Mouse (Mus musculus): ENCODE measurements around the gene Hsd17b7. TPM values are rescaled to one million over a fixed set of nuclear protein-coding genes. Genes with fewer than 3 reads are reported as not detected.
"Not testable (repeated sequence)": the region's sequence is repeated elsewhere in the genome, so short reads cannot be mapped to it uniquely, and the experiment has no call there.

Hsd17b7 gene
- polyA plus RNA-seq, 1 experiment: 9.6 TPM

DNA sequence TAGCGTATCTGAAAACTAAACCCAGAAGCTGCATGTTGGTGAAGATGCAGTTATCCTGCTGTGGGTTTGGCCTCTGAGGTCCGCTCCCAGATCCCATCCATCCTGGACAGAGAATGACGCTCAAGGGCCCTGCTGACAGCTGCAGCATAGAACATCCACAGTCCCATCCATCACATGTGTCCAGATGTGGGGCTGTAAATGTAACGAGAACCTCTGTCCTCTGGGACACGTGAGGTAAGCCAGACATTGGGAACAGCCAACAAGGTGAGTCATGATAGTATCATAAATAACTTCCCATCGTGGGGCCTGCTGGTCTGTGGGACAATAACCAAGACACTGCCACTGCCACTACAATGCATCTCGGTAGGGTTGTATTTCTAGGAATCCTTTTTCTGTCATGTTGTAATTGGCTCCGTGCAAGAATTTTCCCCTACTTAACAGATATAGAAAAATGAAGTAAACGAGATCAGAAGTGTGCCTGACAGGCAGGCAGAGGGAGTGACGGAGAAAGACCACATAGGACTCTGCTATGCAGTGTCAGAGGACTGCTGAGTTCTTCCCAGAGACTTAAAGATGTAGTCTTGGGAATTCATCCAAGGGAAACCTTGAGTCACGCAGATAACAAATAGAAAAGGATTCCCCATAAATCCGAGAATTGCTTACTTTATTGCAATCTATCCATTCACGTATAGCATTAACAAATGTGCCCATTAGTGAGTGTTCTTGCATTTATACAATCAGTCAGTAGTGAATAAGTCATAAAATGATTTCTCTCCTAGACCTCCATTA lies 39.6 kb upstream of the Hsd17b7 start:
- Histone ChIP-seq H3K79me3 (ENCODE audit: low read depth) (peaks cover 4% of the 10 kb centered on the region), H3K4me3 (ENCODE audit: insufficient read depth, poor library complexity, severe bottlenecking) (no peak overlapping the region), H3K79me2 (ENCODE audit: control insufficient read depth, insufficient read depth) (peaks cover 15% of the 10 kb centered on the region), H3K27me3 (ENCODE audit: control insufficient read depth, insufficient read depth, insufficient read length) (no peaks in the 10 kb centered on the region), H3ac (ENCODE audit: control insufficient read depth, insufficient read length, low read depth) (no peak overlapping the region), H3K36me3 (ENCODE audit: control insufficient read depth, insufficient read depth) (peaks cover 17% of the 10 kb centered on the region)
- TF ChIP-seq MYOD1 (IDR thresholded peaks at IDR 0.05; ENCODE audit: control insufficient read depth, insufficient read length, low read depth) (peak; percentile 73), USF1 (IDR thresholded peaks at IDR 0.05; ENCODE audit: low read depth) (no peak), CTCF (IDR thresholded peaks at IDR 0.05; ENCODE audit: control insufficient read depth, insufficient read depth, insufficient read length) (no peak), MAX (IDR thresholded peaks at IDR 0.05) (no peak), MYOG (IDR thresholded peaks at IDR 0.05; ENCODE audit: control insufficient read depth, extremely low read depth, insufficient read length) (no peak), CEBPB (IDR thresholded peaks at IDR 0.05; ENCODE audit: low read depth) (no peak), FOSL1 (IDR thresholded peaks at IDR 0.05; ENCODE audit: insufficient read depth, low read length, poor library complexity, severe bottlenecking) (peak; percentile 39)

DNA sequence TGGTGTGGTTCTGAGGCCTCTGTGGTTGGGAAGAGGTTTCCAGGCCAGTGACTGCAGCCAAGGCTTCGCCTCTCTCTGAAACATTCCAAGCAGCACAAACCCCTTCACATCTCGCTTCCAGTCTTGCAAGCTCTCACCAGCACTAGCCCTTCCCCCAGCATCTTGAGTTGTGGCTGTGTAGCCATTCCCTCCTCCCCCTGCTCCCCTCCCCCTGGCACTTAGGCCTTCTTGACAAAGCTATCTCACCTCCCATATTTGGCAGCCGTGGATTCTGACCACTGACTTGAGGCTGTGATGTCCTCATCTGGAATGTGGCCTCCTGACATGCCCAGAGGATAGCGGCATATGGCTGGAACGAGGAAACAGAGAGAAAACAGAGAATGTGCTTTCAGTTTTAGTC lies 37.5 kb upstream of the Hsd17b7 start:
- peaks cover 2% of the 10 kb centered on the region for H3K79me3 ChIP-seq (ENCODE audit: low read depth)
- H3K36me3 ChIP-seq (ENCODE audit: control insufficient read depth, insufficient read depth): peaks cover 27% of the 10 kb centered on the region
- H3ac ChIP-seq (ENCODE audit: control insufficient read depth, insufficient read length, low read depth): no peak overlapping the region
- TF ChIP-seq CEBPB (IDR thresholded peaks at IDR 0.05; ENCODE audit: low read depth) (no peak), USF1 (IDR thresholded peaks at IDR 0.05; ENCODE audit: low read depth) (no peak), MYOG (IDR thresholded peaks at IDR 0.05; ENCODE audit: control insufficient read depth, extremely low read depth, insufficient read length) (no peak), MYOD1 (IDR thresholded peaks at IDR 0.05; ENCODE audit: control insufficient read depth, insufficient read length, low read depth) (no peak), FOSL1 (IDR thresholded peaks at IDR 0.05; ENCODE audit: insufficient read depth, low read length, poor library complexity, severe bottlenecking) (no peak), CTCF (IDR thresholded peaks at IDR 0.05; ENCODE audit: control insufficient read depth, insufficient read depth, insufficient read length) (no peak), MAX (IDR thresholded peaks at IDR 0.05) (no peak)
- peaks cover 15% of the 10 kb centered on the region for H3K79me2 ChIP-seq (ENCODE audit: control insufficient read depth, insufficient read depth)
- H3K27me3 ChIP-seq (ENCODE audit: control insufficient read depth, insufficient read depth, insufficient read length): no peaks in the 10 kb centered on the region
- no peak overlapping the region for H3K4me3 ChIP-seq (ENCODE audit: insufficient read depth, poor library complexity, severe bottlenecking)

DNA sequence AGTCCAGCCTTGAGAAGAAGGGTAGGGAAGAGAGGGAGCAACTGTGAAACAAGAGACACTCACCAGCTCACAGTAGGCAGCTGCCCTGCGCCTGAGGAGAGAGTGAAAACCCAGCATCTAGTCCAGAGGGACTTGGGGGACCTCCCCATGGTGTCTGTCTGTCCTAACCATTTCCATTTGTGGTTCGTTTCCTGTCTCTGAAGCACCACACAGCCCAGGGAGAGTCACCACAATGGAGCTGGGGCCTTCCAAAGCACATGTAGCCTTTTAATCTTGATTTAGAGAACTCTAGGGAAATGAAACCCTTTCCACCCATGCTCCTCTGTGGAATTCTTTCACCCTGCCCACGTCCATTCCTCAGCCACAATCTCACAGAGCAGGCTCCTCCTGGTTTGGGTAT lies 36.3 kb upstream of the Hsd17b7 start:
- Histone ChIP-seq H3K79me2 (ENCODE audit: control insufficient read depth, insufficient read depth) (peaks cover 15% of the 10 kb centered on the region), H3ac (ENCODE audit: control insufficient read depth, insufficient read length, low read depth) (no peak overlapping the region), H3K36me3 (ENCODE audit: control insufficient read depth, insufficient read depth) (peaks cover 33% of the 10 kb centered on the region), H3K27me3 (ENCODE audit: control insufficient read depth, insufficient read depth, insufficient read length) (no peaks in the 10 kb centered on the region), H3K79me3 (ENCODE audit: low read depth) (peaks cover 2% of the 10 kb centered on the region), H3K4me3 (ENCODE audit: insufficient read depth, poor library complexity, severe bottlenecking) (no peak overlapping the region)
- TF ChIP-seq MAX (IDR thresholded peaks at IDR 0.05) (no peak), CTCF (IDR thresholded peaks at IDR 0.05; ENCODE audit: control insufficient read depth, insufficient read depth, insufficient read length) (no peak), MYOG (IDR thresholded peaks at IDR 0.05; ENCODE audit: control insufficient read depth, extremely low read depth, insufficient read length) (no peak), FOSL1 (IDR thresholded peaks at IDR 0.05; ENCODE audit: insufficient read depth, low read length, poor library complexity, severe bottlenecking) (no peak), CEBPB (IDR thresholded peaks at IDR 0.05; ENCODE audit: low read depth) (no peak), MYOD1 (IDR thresholded peaks at IDR 0.05; ENCODE audit: control insufficient read depth, insufficient read length, low read depth) (no peak), USF1 (IDR thresholded peaks at IDR 0.05; ENCODE audit: low read depth) (no peak)

DNA sequence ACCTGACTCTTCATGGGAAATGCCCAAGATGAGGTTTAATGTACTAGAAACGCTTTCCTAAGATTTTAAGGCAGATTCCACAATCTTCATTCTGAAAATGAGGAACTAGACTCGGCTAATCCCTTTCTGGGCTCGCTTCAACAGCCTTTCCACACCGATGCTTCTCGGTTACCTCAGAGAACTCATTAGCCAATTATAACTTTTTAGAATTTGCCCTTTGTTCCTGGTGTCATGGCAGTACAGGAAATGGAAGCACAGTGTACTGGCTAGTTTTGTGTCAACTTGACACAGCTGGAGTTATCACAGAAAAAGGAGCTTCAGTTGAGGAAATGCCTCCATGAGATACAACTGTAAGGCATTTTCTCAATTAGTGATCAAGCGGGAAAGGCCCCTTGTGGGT lies 24.9 kb upstream of the Hsd17b7 start:
- H3K36me3 ChIP-seq (ENCODE audit: control insufficient read depth, insufficient read depth): peaks cover 69% of the 10 kb centered on the region
- not testable (repeated sequence) for H3K79me3 ChIP-seq (ENCODE audit: low read depth); H3K27me3 ChIP-seq (ENCODE audit: control insufficient read depth, insufficient read depth, insufficient read length); H3K79me2 ChIP-seq (ENCODE audit: control insufficient read depth, insufficient read depth); H3ac ChIP-seq (ENCODE audit: control insufficient read depth, insufficient read length, low read depth); H3K4me3 ChIP-seq (ENCODE audit: insufficient read depth, poor library complexity, severe bottlenecking)

DNA sequence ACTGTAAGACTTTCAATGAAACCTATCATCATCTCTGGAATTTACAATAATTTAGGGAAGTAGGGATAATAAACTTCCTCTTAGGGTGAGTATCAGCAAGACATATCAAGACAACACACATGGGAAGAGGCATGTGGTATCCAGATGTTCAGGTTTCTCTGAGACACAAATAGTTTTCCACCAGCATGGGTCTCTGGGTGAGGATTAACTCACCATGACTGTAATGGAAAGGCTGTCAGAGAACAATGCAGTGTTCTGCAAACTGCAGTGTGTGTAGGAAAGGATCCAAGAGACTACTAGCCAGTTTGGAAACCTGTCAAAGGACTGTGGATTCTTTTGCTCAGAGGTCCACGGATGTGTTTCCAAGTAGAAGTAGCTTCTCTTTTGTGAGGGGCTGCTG lies 17.1 kb upstream of the Hsd17b7 start:
- Histone ChIP-seq H3K79me3 (ENCODE audit: low read depth) (no peaks in the 10 kb centered on the region), H3K4me3 (ENCODE audit: insufficient read depth, poor library complexity, severe bottlenecking) (no peak overlapping the region), H3K79me2 (ENCODE audit: control insufficient read depth, insufficient read depth) (no peaks in the 10 kb centered on the region), H3K36me3 (ENCODE audit: control insufficient read depth, insufficient read depth) (peaks cover 58% of the 10 kb centered on the region), H3ac (ENCODE audit: control insufficient read depth, insufficient read length, low read depth) (no peak overlapping the region), H3K27me3 (ENCODE audit: control insufficient read depth, insufficient read depth, insufficient read length) (no peaks in the 10 kb centered on the region)
- no peak for TF ChIP-seq MYOD1 (IDR thresholded peaks at IDR 0.05; ENCODE audit: control insufficient read depth, insufficient read length, low read depth)
- no peak for TF ChIP-seq CEBPB (IDR thresholded peaks at IDR 0.05; ENCODE audit: low read depth)
- no peak for TF ChIP-seq MAX (IDR thresholded peaks at IDR 0.05)
- no peak for TF ChIP-seq FOSL1 (IDR thresholded peaks at IDR 0.05; ENCODE audit: insufficient read depth, low read length, poor library complexity, severe bottlenecking)
- no peak for TF ChIP-seq CTCF (IDR thresholded peaks at IDR 0.05; ENCODE audit: control insufficient read depth, insufficient read depth, insufficient read length)

DNA sequence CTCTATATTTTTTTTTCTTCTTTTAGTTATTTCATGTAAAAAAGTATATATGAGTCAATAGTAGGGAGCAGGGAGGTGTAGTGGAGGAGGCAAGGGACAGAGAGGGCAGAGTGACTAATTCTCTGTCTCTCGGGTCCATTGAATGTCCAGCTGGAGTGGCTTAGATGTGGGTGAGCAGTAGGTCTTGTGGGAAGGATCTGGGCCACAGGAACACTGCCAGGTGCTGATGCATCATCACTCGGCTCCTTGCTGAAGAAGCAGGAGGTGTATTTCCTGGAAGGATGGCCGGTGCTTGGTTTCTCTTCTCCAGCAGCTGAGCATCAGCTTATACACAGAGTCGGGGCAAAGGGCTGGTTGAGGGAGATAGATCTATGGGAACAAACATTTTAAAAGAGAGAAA lies 8.6 kb upstream of the Hsd17b7 start:
- Histone ChIP-seq H3K79me2 (ENCODE audit: control insufficient read depth, insufficient read depth) (no peaks in the 10 kb centered on the region), H3K4me3 (ENCODE audit: insufficient read depth, poor library complexity, severe bottlenecking) (no peak overlapping the region), H3K27me3 (ENCODE audit: control insufficient read depth, insufficient read depth, insufficient read length) (no peaks in the 10 kb centered on the region), H3ac (ENCODE audit: control insufficient read depth, insufficient read length, low read depth) (no peak overlapping the region), H3K36me3 (ENCODE audit: control insufficient read depth, insufficient read depth) (peaks cover 40% of the 10 kb centered on the region), H3K79me3 (ENCODE audit: low read depth) (no peaks in the 10 kb centered on the region)
- TF ChIP-seq CEBPB (IDR thresholded peaks at IDR 0.05; ENCODE audit: low read depth) (no peak), MYOG (IDR thresholded peaks at IDR 0.05; ENCODE audit: control insufficient read depth, extremely low read depth, insufficient read length) (no peak), MAX (IDR thresholded peaks at IDR 0.05) (no peak), USF1 (IDR thresholded peaks at IDR 0.05; ENCODE audit: low read depth) (no peak), CTCF (IDR thresholded peaks at IDR 0.05; ENCODE audit: control insufficient read depth, insufficient read depth, insufficient read length) (no peak), MYOD1 (IDR thresholded peaks at IDR 0.05; ENCODE audit: control insufficient read depth, insufficient read length, low read depth) (no peak), FOSL1 (IDR thresholded peaks at IDR 0.05; ENCODE audit: insufficient read depth, low read length, poor library complexity, severe bottlenecking) (no peak)

Measured in C2C12 (cell line).